Mouse (Mus musculus) duodenum, adult 2 months (tissue): ENCODE results near the gene Dcp1b. TPM values are rescaled to one million over a fixed set of nuclear protein-coding genes. Genes with fewer than 3 reads are reported as not detected.

Experiments used
- polyA plus RNA-seq: library from polyadenylated mRNA; depleted of rRNA; stranded (reverse); fragments of >200 nt; gene quantifications from 2 replicates; pipeline ENCODE4 v1.2.3, GENCODE M21; 2012; ENCODE audit warnings: low replicate concordance; rRNA removed

The Dcp1b gene
- 8.5 and 11.5 TPM in 2 replicates for polyA plus RNA-seq

GRCm38 (mm10) chr6:119175078-119175853 is at the start of gene Dcp1b:
Gene Dcp1b, plus strand, starts transcription at chr6:119175253.

GRCm38 (mm10) chr6:119196382-119197305 is 21.6 kb downstream of the Dcp1b start, which contains the start of gene Cacna1c:
Gene Cacna1c, minus strand, starts transcription at chr6:119196418.

DNA sequence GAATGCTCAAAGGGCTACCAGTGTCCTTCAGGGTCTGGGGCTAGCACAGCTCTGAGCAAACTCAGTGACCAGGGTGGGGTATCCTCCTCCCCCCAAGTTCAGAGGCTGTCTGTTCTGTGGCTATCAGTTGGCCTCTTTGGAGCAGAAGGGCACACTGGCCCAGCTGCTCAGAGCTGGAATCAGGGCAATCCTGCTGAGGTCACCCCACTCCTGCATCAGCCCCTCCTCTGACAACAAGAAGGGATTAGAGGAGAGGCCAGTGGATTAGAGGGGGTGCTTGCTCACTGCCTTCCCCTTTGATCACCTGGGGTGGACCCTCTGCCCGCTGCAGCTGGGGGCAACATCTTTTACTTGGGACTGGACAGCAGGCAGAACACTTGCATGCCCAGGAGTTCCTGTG is 61.2 kb downstream of the Dcp1b start, which contains the start of gene Cacna2d4:
Gene Cacna2d4 (plus strand): TSS at position 286 of the 400 bp plus-strand sequence.

Other genes with a start within 250 kb of the Dcp1b start
- gene Cacna1c, start 21.2 kb downstream of the Dcp1b start, polyA plus RNA-seq = 1.5 and 2.8 TPM in 2 replicates
- gene Cacna2d4, start 61.3 kb downstream of the Dcp1b start, polyA plus RNA-seq = 0.02 TPM in 1 of 2 replicates, not detected in the other
- 0.05 TPM in 2 replicates for gene Lrtm2, start 155.5 kb downstream of the Dcp1b start, polyA plus RNA-seq
- gene Adipor2, start 242.5 kb downstream of the Dcp1b start, polyA plus RNA-seq = 88.2 and 96.2 TPM in 2 replicates